Mouse (Mus musculus): ENCODE measurements around the gene Enoph1. TPM values are rescaled to one million over a fixed set of nuclear protein-coding genes. Genes with fewer than 3 reads are reported as not detected.
A peak's percentile ranks its signal among the peaks of the same experiment; 100 is the strongest.

Enoph1 gene
- total RNA-seq (2012; rRNA removed) (50.4 and 64.9 TPM in 2 replicates), total RNA-seq (2014; rRNA removed) (67.3 and 70.9 TPM in 2 replicates), polyA plus RNA-seq (2012; ENCODE audit: insufficient read length, low read depth) (47.4 and 52.4 TPM in 2 replicates)

GRCm38 (mm10) chr5:100039602-100040142, at the start of gene Enoph1, which contains the start of gene Hnrnpdl:
TSS of gene Enoph1 (plus strand) at chr5:100039985.
TSS of gene Hnrnpdl (minus strand) at chr5:100039664.
- H3K9me3 ChIP-seq (replicated peaks; ENCODE audit: low read length), result no peaks in the 10 kb centered on the region
- peak within 1 kb of the TSS; percentile 83 to 96 (median 94) for H3K4me3 ChIP-seq (replicated peaks in 1 of 3; ENCODE audit: low read depth in 2 of 3, low read length in 2 of 3, poor library complexity in 1 of 3)
- peak within 1 kb of the TSS; percentile 80 for H3K27ac ChIP-seq (ENCODE audit: insufficient read depth, low read depth)
- peaks cover 71% of the 10 kb centered on the region for H3K79me2 ChIP-seq (replicated peaks; ENCODE audit: control insufficient read depth, extremely low read depth, insufficient read depth, poor library complexity, severe bottlenecking)
- in situ Hi-C loops (cut with MboI; ENCODE audit: low pct_ligation_motif_present, low pct_unique_long_range_greater_than_20kb, low sequenced_read_pairs) (no loop called here), dilution Hi-C loops (cut with MboI; ENCODE audit: extremely low pct_ligation_motif_present, extremely low pct_unique_long_range_greater_than_20kb, low sequenced_read_pairs) (no loop called here)
- no peaks in the 10 kb centered on the region for H3K27me3 ChIP-seq (replicated peaks)
- TF ChIP-seq UBTF (IDR thresholded peaks at IDR 0.05; ENCODE audit: low read depth, low read length) (peak; percentile 38), MAX (IDR thresholded peaks at IDR 0.05; ENCODE audit: low read length) (no peak), TBP (conservative IDR thresholded peaks at IDR 0.05; ENCODE audit: low read depth, low read length) (peak; percentile 22; the same call in 1 of the 2 replicates), USF2 (conservative IDR thresholded peaks at IDR 0.05; ENCODE audit: low read depth, low read length) (peak; percentile 52; the same call in 1 of the 2 replicates), POLR2A (IDR thresholded peaks at IDR 0.05; ENCODE audit: low read depth, low read length) (peak; percentile 81)
- peaks cover 0 to 45% of the 10 kb centered on the region in 2 experiments; a peak in 2 of 4 replicates for H3K4me1 ChIP-seq (ENCODE audit: control insufficient read depth in 1 of 2, insufficient read depth in 2 of 2)
- H3K9ac ChIP-seq (ENCODE audit: insufficient read depth, low read depth), result peak within 1 kb of the TSS; percentile 98
- peaks cover 13 to 53% of the 10 kb centered on the region in 2 experiments for H3K36me3 ChIP-seq (replicated peaks in 1 of 2; ENCODE audit: control insufficient read depth in 1 of 2, insufficient read depth in 1 of 2, low read length in 1 of 2)
- H3K4me2 ChIP-seq (ENCODE audit: insufficient read depth, low read depth, poor library complexity, severe bottlenecking), result peak within 1 kb of the TSS; percentile 86
- DNase-seq (ENCODE audit: extremely low read depth), result peak; percentile 92

GRCm38 (mm10) chr5:99994166-99994565, 45.6 kb upstream of the Enoph1 start:
- no peak overlapping the region for H3K27ac ChIP-seq (ENCODE audit: insufficient read depth, low read depth)
- no peak overlapping the region for H3K4me2 ChIP-seq (ENCODE audit: insufficient read depth, low read depth, poor library complexity, severe bottlenecking)
- DNase-seq (ENCODE audit: extremely low read depth), result no peak
- no peak overlapping the region for H3K4me3 ChIP-seq (replicated peaks in 1 of 3; ENCODE audit: low read depth in 2 of 3, low read length in 2 of 3, poor library complexity in 1 of 3)
- H3K4me1 ChIP-seq (ENCODE audit: control insufficient read depth in 1 of 2, insufficient read depth in 2 of 2), result no peaks in the 10 kb centered on the region
- no peaks in the 10 kb centered on the region for H3K79me2 ChIP-seq (replicated peaks; ENCODE audit: control insufficient read depth, extremely low read depth, insufficient read depth, poor library complexity, severe bottlenecking)
- H3K36me3 ChIP-seq (replicated peaks in 1 of 2; ENCODE audit: control insufficient read depth in 1 of 2, insufficient read depth in 1 of 2, low read length in 1 of 2), result no peaks in the 10 kb centered on the region
- dilution Hi-C loops (cut with MboI; ENCODE audit: extremely low pct_ligation_motif_present, extremely low pct_unique_long_range_greater_than_20kb, low sequenced_read_pairs) (no loop called here), in situ Hi-C loops (cut with MboI; ENCODE audit: low pct_ligation_motif_present, low pct_unique_long_range_greater_than_20kb, low sequenced_read_pairs) (no loop called here)
- H3K9ac ChIP-seq (ENCODE audit: insufficient read depth, low read depth), result no peak overlapping the region
- no peaks in the 10 kb centered on the region for H3K27me3 ChIP-seq (replicated peaks)
- TF ChIP-seq ELF1 (IDR thresholded peaks at IDR 0.05; ENCODE audit: low read depth, low read length) (no peak), MAZ (IDR thresholded peaks at IDR 0.05; ENCODE audit: low read depth, low read length) (no peak), KAT2A (IDR thresholded peaks at IDR 0.05; ENCODE audit: insufficient replicate concordance, low read length) (no peak), IRF4 (IDR thresholded peaks at IDR 0.05; ENCODE audit: low read depth, low read length) (no peak), SMC3 (IDR thresholded peaks at IDR 0.05; ENCODE audit: low read depth, low read length) (no peak), USF1 (IDR thresholded peaks at IDR 0.05; ENCODE audit: low read depth, low read length) (no peak), POLR2A (IDR thresholded peaks at IDR 0.05; ENCODE audit: low read depth, low read length) (no peak), MEF2A (IDR thresholded peaks at IDR 0.05; ENCODE audit: borderline replicate concordance, low read depth, low read length) (no peak)
- H3K9me3 ChIP-seq (replicated peaks; ENCODE audit: low read length), result no peaks in the 10 kb centered on the region

DNA sequence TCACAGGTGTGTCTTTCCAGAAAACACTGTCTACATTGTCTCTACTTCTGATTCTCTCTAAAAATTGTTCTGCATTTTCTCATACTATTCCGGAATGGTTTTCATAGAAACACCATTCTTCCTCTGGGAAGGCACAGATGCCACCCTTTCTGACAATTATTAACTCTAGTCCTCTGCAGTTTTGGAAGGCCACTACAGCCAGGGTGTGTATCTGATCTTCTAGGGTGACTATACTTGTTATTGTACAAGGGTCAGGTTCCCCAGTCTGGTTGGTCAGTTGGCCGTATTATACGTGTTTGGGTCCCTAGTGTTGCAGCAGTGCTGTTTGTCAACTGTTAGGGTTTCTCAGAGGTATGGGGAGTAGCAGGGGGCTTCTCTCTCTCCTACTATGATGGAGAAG, 45.1 kb upstream of the Enoph1 start:
- H3K9ac ChIP-seq (ENCODE audit: insufficient read depth, low read depth), result no peak overlapping the region
- no peaks in the 10 kb centered on the region for H3K9me3 ChIP-seq (replicated peaks; ENCODE audit: low read length)
- H3K79me2 ChIP-seq (replicated peaks; ENCODE audit: control insufficient read depth, extremely low read depth, insufficient read depth, poor library complexity, severe bottlenecking), result no peaks in the 10 kb centered on the region
- H3K27ac ChIP-seq (ENCODE audit: insufficient read depth, low read depth), result no peak overlapping the region
- in situ Hi-C loops (cut with MboI; ENCODE audit: low pct_ligation_motif_present, low pct_unique_long_range_greater_than_20kb, low sequenced_read_pairs) (no loop called here), dilution Hi-C loops (cut with MboI; ENCODE audit: extremely low pct_ligation_motif_present, extremely low pct_unique_long_range_greater_than_20kb, low sequenced_read_pairs) (no loop called here)
- no peaks in the 10 kb centered on the region for H3K27me3 ChIP-seq (replicated peaks)
- H3K4me1 ChIP-seq (ENCODE audit: control insufficient read depth in 1 of 2, insufficient read depth in 2 of 2), result no peaks in the 10 kb centered on the region
- H3K4me2 ChIP-seq (ENCODE audit: insufficient read depth, low read depth, poor library complexity, severe bottlenecking), result no peak overlapping the region
- no peak for DNase-seq (ENCODE audit: extremely low read depth)
- no peak overlapping the region for H3K4me3 ChIP-seq (replicated peaks in 1 of 3; ENCODE audit: low read depth in 2 of 3, low read length in 2 of 3, poor library complexity in 1 of 3)
- no peak for TF ChIP-seq EP300 (IDR thresholded peaks at IDR 0.05; ENCODE audit: low read length)
- no peaks in the 10 kb centered on the region for H3K36me3 ChIP-seq (replicated peaks in 1 of 2; ENCODE audit: control insufficient read depth in 1 of 2, insufficient read depth in 1 of 2, low read length in 1 of 2)

Measured in CH12.LX (cell line).